Mouse (Mus musculus) lung, embryonic 14.5 days (tissue): Measurements from ENCODE around the gene Bag5. TPM values are rescaled to one million over a fixed set of nuclear protein-coding genes. Genes with fewer than 3 reads are reported as not detected.
"Not testable (repeated sequence)": the region's sequence is repeated elsewhere in the genome, so short reads cannot be mapped to it uniquely, and the experiment has no call there.

ENCODE experiments used
- ATAC-seq: fragments of 200-750 bp; cut with Nextera tagmentation; 2 replicates; pipeline ENCODE4 v1.8.0; 2017; ENCODE audit warnings: mild to moderate bottlenecking, moderate TSS enrichment, moderate library complexity; ENCODE audit not compliant: insufficient read depth
- DNase-seq: peaks from one replicate; pipeline ENCODE4 v3.0.0-alpha.2; 2015
- H3K27ac ChIP-seq: fragments of 300-500 bp; sonication (generic); 2 replicates; pipeline ENCODE4 v1.5.1; 2014; ENCODE audit warnings: low read depth, mild to moderate bottlenecking, moderate library complexity
- H3K27me3 ChIP-seq: fragments of 300-500 bp; sonication (generic); 2 replicates; pipeline ENCODE4 v1.6.1; 2014; ENCODE audit warnings: low read length, control low read depth; ENCODE audit not compliant: insufficient read depth
- H3K36me3 ChIP-seq: fragments of 300-500 bp; sonication (generic); 2 replicates; pipeline ENCODE4 v1.6.1; 2014; ENCODE audit warnings: control low read depth; ENCODE audit not compliant: insufficient read depth
- H3K4me1 ChIP-seq: fragments of 300-500 bp; sonication (generic); 2 replicates; pipeline ENCODE4 v1.6.1; 2014; ENCODE audit warnings: antibody characterized with exemption, control low read depth; ENCODE audit not compliant: insufficient read depth
- H3K4me2 ChIP-seq: fragments of 300-500 bp; sonication (generic); 2 replicates; pipeline ENCODE4 v1.6.1; 2014; ENCODE audit warnings: mild to moderate bottlenecking
- H3K4me3 ChIP-seq: fragments of 300-500 bp; sonication (generic); 2 replicates; pipeline ENCODE4 v1.5.1; 2014; ENCODE audit warnings: low read depth, low read length
- H3K9ac ChIP-seq: fragments of 300-500 bp; sonication (generic); 2 replicates; pipeline ENCODE4 v1.6.1; 2014
- H3K9me3 ChIP-seq: fragments of 300-500 bp; sonication (generic); 2 replicates; pipeline ENCODE4 v1.6.1; 2016; ENCODE audit warnings: low read depth, low read length, control low read depth
- CTCF ChIP-seq: IDR thresholded peaks from 2 replicates; pipeline ENCODE4 v1.5.1; 2016; ENCODE audit warnings: antibody characterized with exemption, low read depth
- WGBS: fragments of 180-500 bp; shearing (Covaris S2); extraction: QIAGEN DNeasy Blood & Tissue Kit; methylation state at CpG from one replicate; pipeline ENCODE4 v1.1.7; 2014; 5-methylcytosine and 5-hydroxymethylcytosine counted together
- polyA plus RNA-seq: library from polyadenylated mRNA; unstranded; fragments of >200 nt; fragmentation: Nextera tagmentation; extraction: Ambion mirVana; gene quantifications from 2 replicates; pipeline ENCODE4 v1.2.1, GENCODE M21; 2014

Bag5 gene
- polyA plus RNA-seq, 1 experiment from 2014 or later: 53.2 TPM

DNA sequence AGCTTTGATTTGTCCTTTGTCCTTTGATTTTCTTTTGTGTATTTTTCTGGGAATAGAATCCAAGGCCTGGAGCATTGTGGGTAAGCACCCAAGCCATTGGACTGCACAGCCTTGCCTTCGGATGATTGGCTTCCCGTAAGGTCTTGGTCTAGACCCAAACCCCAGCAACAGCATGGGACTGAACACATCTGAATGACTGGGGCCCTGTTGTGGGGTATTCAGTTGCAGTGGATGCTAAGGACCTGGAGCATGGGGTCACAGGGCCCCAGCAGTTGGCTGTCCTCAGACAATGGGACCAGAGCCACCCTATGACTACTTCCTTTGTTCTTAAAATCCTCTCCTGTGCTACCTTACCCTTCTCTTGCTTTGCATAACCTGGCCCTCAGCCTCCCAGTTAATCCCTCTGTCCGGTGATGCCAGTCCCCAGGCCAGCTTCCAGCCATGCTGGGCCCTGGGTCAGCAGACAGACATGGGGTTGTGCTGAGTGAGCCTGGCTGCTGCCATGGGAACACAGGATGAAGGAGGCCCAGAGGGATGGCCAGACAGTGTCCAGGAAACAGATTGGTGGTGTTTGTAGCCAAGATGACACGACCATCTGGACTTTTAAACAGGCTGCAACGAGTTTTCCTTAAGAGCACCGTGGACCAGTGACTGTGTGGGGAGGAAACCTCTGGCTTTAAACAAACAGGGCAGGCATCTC lies 11.7 kb upstream of the Bag5 start:
- ATAC-seq: no peak
- Histone ChIP-seq H3K4me3 (no peak overlapping the region), H3K36me3 (peaks cover 29% of the 10 kb centered on the region; the same call in 1 of the 2 replicates), H3K27me3 (no peaks in the 10 kb centered on the region), H3K4me2 (no peak overlapping the region), H3K9ac (no peak overlapping the region), H3K27ac (no peak overlapping the region), H3K4me1 (no peaks in the 10 kb centered on the region), H3K9me3 (no peaks in the 10 kb centered on the region)
- WGBS: 61% methylated on average over 6 of the region's 6 CpGs
- no peak for DNase-seq
- TF ChIP-seq CTCF: no peak

DNA sequence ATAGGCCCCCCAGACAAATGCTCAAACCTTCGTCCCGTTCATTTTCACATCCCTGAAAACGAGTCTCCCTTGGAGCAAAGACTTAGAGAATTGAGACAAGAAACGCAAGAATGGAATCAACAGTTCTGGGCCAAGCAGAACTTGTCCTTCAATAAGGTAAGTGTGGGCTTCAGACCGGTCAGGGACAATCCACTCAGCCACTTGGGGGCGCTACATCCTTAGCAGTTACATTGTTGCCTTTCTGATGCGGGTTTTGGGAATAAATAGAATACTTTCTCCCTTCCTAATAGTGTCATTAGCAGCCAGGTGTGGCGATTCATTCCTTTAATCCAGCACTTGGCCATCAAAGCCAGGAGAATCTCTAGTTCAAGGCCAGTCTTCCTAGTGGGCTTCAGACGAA lies 9.6 kb upstream of the Bag5 start:
- Histone ChIP-seq H3K27me3 (no peaks in the 10 kb centered on the region), H3K27ac (no peak overlapping the region), H3K4me1 (no peaks in the 10 kb centered on the region), H3K9me3 (no peaks in the 10 kb centered on the region), H3K4me3 (no peak overlapping the region), H3K4me2 (no peak overlapping the region), H3K36me3 (peaks cover 27% of the 10 kb centered on the region; the same call in 1 of the 2 replicates), H3K9ac (no peak overlapping the region)
- peak; percentile 54 for TF ChIP-seq CTCF
- WGBS: 71% methylated on average over 9 of the region's 9 CpGs
- DNase-seq (peak; percentile 62), ATAC-seq (no peak)

DNA sequence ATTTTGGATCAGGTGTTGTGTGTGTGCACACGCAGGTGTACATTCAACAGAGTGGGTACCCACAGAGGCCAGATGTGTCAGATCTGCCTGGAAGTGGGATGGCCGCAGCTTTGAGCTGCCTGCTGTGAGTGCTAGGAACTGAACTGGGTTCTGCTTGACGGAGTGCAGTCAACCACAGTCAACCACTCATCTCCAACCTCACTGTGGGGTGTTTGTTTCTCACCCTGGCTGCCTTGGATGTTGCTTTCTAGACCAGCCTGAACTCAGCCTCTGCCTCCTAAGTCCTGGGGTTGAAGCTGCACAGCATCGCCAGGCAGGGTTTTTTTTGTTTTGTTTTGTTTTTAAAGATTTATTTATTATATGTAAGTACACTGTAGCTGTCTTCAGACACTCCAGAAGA lies 7.2 kb upstream of the Bag5 start:
- Histone ChIP-seq H3K27ac (no peak overlapping the region), H3K36me3 (peaks cover 17% of the 10 kb centered on the region; the same call in 1 of the 2 replicates), H3K27me3 (no peaks in the 10 kb centered on the region), H3K4me1 (no peaks in the 10 kb centered on the region), H3K9me3 (no peaks in the 10 kb centered on the region), H3K9ac (no peak overlapping the region), H3K4me3 (no peak overlapping the region), H3K4me2 (no peak overlapping the region)
- ATAC-seq (no peak), DNase-seq (no peak)
- 83% methylated on average over 4 of the region's 4 CpGs for WGBS
- TF ChIP-seq CTCF: no peak

DNA sequence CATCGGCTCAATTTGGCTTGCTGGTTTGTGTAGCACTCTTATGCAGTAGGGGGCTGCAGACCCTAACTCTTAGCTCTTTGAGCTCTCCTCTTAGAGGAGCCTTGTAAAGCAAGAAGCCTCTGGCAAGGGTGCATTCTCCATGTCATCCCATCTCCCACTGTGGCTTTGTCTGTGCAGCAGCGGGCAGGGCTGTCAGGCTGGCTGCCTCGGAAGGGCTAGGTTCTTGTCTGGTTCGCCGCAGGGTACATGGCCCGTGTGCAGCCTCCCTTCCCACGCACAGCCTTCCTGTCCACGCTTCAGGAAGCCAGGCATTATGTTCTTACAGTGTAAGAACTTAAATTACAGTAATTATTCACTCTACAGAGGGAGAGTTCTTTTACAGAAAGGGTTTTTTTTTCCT lies 5.6 kb upstream of the Bag5 start:
- no peaks in the 10 kb centered on the region for H3K4me1 ChIP-seq
- no peak for ATAC-seq
- no peak for DNase-seq
- H3K9me3 ChIP-seq: no peaks in the 10 kb centered on the region
- no peak overlapping the region for H3K4me2 ChIP-seq
- WGBS: 57% methylated on average over 8 of the region's 8 CpGs
- H3K27me3 ChIP-seq: no peaks in the 10 kb centered on the region
- TF ChIP-seq CTCF: no peak
- peaks cover 10% of the 10 kb centered on the region; the same call in 1 of the 2 replicates for H3K36me3 ChIP-seq
- no peak overlapping the region for H3K9ac ChIP-seq
- H3K4me3 ChIP-seq: no peak overlapping the region
- no peak overlapping the region for H3K27ac ChIP-seq

DNA sequence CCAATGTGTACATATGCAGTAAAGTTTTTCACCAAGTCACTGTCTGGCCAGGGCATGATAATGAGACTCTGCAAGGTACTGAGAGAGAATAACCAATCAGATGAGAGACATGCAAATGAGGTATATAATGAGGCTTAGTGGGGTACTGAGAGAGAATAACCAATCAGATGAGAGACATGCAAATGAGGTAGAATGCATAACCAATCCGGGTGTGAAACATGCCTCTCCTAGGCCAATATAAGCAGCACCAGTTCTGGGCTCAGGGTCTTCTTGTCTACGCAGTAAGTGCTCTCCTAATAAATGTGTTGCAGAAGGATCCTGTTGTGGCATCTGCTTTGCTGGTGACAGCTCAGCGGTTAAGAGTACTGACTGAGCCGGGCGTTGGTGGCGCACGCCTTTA lies 3.4 kb upstream of the Bag5 start:
- Histone ChIP-seq H3K4me1 (no peaks in the 10 kb centered on the region), H3K27ac (no peak overlapping the region), H3K9me3 (no peaks in the 10 kb centered on the region), H3K4me3 (no peak overlapping the region), H3K4me2 (no peak overlapping the region), H3K9ac (no peak overlapping the region), H3K27me3 (no peaks in the 10 kb centered on the region), H3K36me3 (0 out of 2 replicates have a peak, but pooled peaks cover 4% of the 10 kb centered on the region)
- no peak for TF ChIP-seq CTCF
- DNase-seq: no peak
- 95% methylated on average over 7 of the region's 7 CpGs for WGBS
- no peak for ATAC-seq

DNA sequence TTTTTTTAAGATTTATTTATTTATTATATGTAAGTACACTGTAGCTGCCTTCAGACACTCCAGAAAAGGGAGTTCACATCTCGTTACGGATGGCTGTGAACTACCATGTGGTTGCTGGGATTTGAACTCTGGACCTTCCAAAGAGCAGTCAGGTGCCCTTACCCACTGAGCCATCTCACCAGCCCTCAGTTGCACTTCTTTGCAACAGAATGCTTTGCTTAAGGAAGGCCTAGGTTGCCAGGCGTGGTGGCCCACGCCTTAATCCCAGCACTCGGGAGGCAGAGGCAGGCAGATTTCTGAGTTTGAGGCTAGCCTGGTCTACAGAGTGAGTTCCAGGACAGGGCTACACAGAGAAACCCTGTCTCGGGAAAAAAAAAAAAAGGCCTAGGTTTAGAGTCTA lies 823 bp upstream of the Bag5 start:
- H3K4me2 ChIP-seq: peak overlapping the region; percentile 91
- H3K27ac ChIP-seq, H3K9me3 ChIP-seq, DNase-seq, H3K4me1 ChIP-seq, H3K27me3 ChIP-seq, ATAC-seq: not testable (repeated sequence)
- peak overlapping the region; percentile 97 for H3K9ac ChIP-seq
- H3K36me3 ChIP-seq: peaks cover 26% of the 10 kb centered on the region
- H3K4me3 ChIP-seq: peak overlapping the region; percentile 98
- WGBS: 67% methylated on average over 6 of the region's 6 CpGs

DNA sequence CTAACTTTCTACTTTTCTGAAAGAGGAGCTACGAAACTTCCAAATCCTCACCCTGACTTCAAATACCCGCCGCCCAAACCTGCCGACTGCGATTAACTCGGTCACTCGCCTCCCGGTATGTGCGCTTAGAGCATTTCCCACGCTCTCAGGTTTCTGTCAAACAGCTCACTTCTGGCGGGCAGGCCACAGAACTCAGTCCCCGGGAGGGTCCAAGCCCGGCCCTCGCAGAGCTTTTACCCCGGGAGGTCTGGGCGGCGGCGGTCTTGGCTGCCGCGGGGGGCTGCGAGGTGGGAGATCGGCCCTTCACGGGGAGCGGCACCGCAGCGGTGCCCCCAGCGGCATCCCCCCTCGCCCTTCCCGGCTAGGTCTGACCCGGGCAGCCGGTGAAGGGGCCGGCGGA lies 581 bp downstream of the Bag5 start:
- no peak for TF ChIP-seq CTCF
- H3K4me2 ChIP-seq: peak overlapping the region; percentile 91
- H3K4me1 ChIP-seq: no peaks in the 10 kb centered on the region
- H3K27me3 ChIP-seq: no peaks in the 10 kb centered on the region
- H3K9ac ChIP-seq: peak overlapping the region; percentile 97
- under 1% methylated on average over 33 of the region's 33 CpGs for WGBS
- peak overlapping the region; percentile 98 for H3K4me3 ChIP-seq
- ATAC-seq: no peak; the same call in 1 of the 2 replicates
- DNase-seq: peak; percentile 56
- H3K27ac ChIP-seq: peak overlapping the region; percentile 84
- peaks cover 38% of the 10 kb centered on the region for H3K36me3 ChIP-seq
- no peaks in the 10 kb centered on the region for H3K9me3 ChIP-seq

DNA sequence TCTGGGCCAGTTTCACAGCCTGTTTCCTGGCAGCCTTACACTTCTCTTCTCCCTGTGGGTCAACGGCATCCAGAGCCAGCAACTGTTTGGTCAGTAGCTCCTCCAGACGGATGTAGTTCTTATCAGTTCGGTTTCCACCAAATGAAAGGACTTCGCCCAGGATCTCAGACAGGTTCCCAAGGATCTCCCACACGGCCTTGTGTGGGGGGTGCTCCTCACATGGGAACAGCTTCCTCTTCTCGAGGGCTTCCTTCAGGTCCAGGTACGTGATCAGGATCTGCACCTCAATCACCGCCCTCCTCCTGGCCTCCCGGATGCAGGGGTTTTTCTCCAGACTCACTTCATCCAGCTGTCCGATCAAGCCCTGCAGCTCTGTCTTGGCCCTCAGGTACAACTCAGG lies 3.0 kb downstream of the Bag5 start:
- no peaks in the 10 kb centered on the region for H3K9me3 ChIP-seq
- no peak for ATAC-seq

More for the DNA sequence above, 3.0 kb downstream of the Bag5 start:
- Histone ChIP-seq H3K27me3 (no peaks in the 10 kb centered on the region), H3K4me3 (no peak overlapping the region), H3K4me2 (no peak overlapping the region), H3K27ac (no peak overlapping the region), H3K36me3 (peaks cover 44% of the 10 kb centered on the region), H3K9ac (no peak overlapping the region), H3K4me1 (0 out of 2 replicates have a peak, but pooled peaks cover 4% of the 10 kb centered on the region)
- WGBS: 84% methylated on average over 10 of the region's 10 CpGs
- DNase-seq: no peak
- TF ChIP-seq CTCF: no peak
